Mouse (Mus musculus): ENCODE measurements around the gene Sowahd. TPM values are rescaled to one million over a fixed set of nuclear protein-coding genes. Genes with fewer than 3 reads are reported as not detected.

Sowahd gene
- polyA plus RNA-seq, 1 experiment = not detected

GRCm38 (mm10) chrX:37088778-37089177 lies 40.1 kb downstream of the Sowahd start:
- no peaks in the 10 kb centered on the region; the same call in 1 of the 2 replicates for H3K4me1 ChIP-seq (ENCODE audit: control insufficient read depth, insufficient read depth, low read length)
- no peak overlapping the region for H3K4me3 ChIP-seq (replicated peaks; ENCODE audit: extremely low read depth, low read depth, low read length)
- TF ChIP-seq CTCF (IDR thresholded peaks at IDR 0.05; ENCODE audit: insufficient read depth, low read length) = no peak
- no peak for TF ChIP-seq POLR2A (IDR thresholded peaks at IDR 0.05; ENCODE audit: borderline replicate concordance, extremely low read depth, low read depth, low read length)
- WGBS = 74% methylated on average over 1 of the region's 1 CpGs
- DNase-seq = no peak

DNA sequence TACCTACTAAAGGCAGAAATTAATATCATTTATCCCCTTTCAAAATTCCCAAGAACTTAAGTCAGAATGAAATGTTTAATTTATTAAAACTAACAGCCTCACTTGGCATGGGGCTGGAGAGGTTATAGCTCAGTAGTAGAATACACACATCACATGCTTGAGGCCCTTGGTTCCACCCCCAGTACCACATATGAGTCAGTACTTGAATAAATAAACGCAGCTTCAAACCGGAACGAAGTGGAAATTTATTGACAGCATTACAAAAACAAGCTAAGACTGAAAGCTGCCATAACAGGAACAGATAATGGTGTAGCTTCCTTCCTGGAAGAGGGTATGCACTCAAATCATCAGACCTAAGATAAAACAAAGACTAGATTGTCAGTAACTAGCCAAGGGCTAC lies 42.8 kb downstream of the Sowahd start:
- DNase-seq = no peak
- TF ChIP-seq POLR2A (IDR thresholded peaks at IDR 0.05; ENCODE audit: borderline replicate concordance, extremely low read depth, low read depth, low read length) (no peak), CTCF (IDR thresholded peaks at IDR 0.05; ENCODE audit: insufficient read depth, low read length) (no peak)
- 54% methylated on average over 3 of the region's 3 CpGs for WGBS

GRCm38 (mm10) chrX:37095106-37095768 lies 46.6 kb downstream of the Sowahd start:
- WGBS = 78% methylated on average over 11 of the region's 11 CpGs
- no peak for TF ChIP-seq POLR2A (IDR thresholded peaks at IDR 0.05; ENCODE audit: borderline replicate concordance, extremely low read depth, low read depth, low read length)
- no peak for TF ChIP-seq CTCF (IDR thresholded peaks at IDR 0.05; ENCODE audit: insufficient read depth, low read length)
- no peak for DNase-seq
- Histone ChIP-seq H3K4me1 (ENCODE audit: control insufficient read depth, insufficient read depth, low read length) (no peaks in the 10 kb centered on the region; the same call in 1 of the 2 replicates), H3K4me3 (replicated peaks; ENCODE audit: extremely low read depth, low read depth, low read length) (no peak overlapping the region)

More for the DNA sequence above, 42.8 kb downstream of the Sowahd start:
- no peak overlapping the region for H3K4me3 ChIP-seq (replicated peaks; ENCODE audit: extremely low read depth, low read depth, low read length)
- no peaks in the 10 kb centered on the region; the same call in 1 of the 2 replicates for H3K4me1 ChIP-seq (ENCODE audit: control insufficient read depth, insufficient read depth, low read length)

DNA sequence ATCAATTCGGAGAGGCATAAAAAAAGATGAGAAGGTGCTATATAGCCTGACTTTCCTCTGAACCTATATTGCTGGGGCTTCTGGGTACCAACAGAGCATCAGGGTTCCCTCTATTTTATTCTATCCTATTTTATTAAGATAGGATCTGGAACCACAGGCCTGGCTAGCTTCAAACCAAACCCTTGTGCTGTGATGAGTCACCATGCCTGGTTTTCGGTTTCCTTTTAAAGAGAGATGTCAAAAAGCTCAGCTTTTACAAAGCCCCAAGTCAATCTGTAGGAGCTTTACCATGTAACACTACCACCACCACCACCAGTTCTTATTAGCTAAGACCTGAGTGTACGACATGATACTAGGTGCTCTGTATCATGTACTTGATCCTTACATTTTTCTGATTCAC lies 50.0 kb downstream of the Sowahd start:
- TF ChIP-seq CTCF (IDR thresholded peaks at IDR 0.05; ENCODE audit: insufficient read depth, low read length) (no peak), POLR2A (IDR thresholded peaks at IDR 0.05; ENCODE audit: borderline replicate concordance, extremely low read depth, low read depth, low read length) (no peak)
- 87% methylated on average over 3 of the region's 3 CpGs for WGBS
- no peaks in the 10 kb centered on the region for H3K4me1 ChIP-seq (ENCODE audit: control insufficient read depth, insufficient read depth, low read length)
- no peak overlapping the region for H3K4me3 ChIP-seq (replicated peaks; ENCODE audit: extremely low read depth, low read depth, low read length)
- DNase-seq = no peak

Other genes with a start within 250 kb of the Sowahd start
- gene Ube2a, start 174.9 kb upstream of the Sowahd start, polyA plus RNA-seq (2012; rRNA removed) = 23.1 and 27.1 TPM in 2 replicates
- 18.6 and 22.7 TPM in 2 replicates for gene C330007P06Rik, start 174.7 kb upstream of the Sowahd start, polyA plus RNA-seq (2012; rRNA removed)
- gene Nkrf, start 145.9 kb upstream of the Sowahd start, polyA plus RNA-seq (2012; rRNA removed) = 0.48 and 0.80 TPM in 2 replicates
- 5.6 and 9.0 TPM in 2 replicates for gene Sept6, start 57.1 kb upstream of the Sowahd start, polyA plus RNA-seq (2012; rRNA removed)
- gene Rpl39, start 36.6 kb downstream of the Sowahd start, polyA plus RNA-seq (2012; rRNA removed) = 44.6 and 56.1 TPM in 2 replicates
- 2.9 and 4.7 TPM in 2 replicates for gene Upf3b, start 61.5 kb downstream of the Sowahd start, polyA plus RNA-seq (2012; rRNA removed)
- 2.3 and 2.9 TPM in 2 replicates for gene Nkap, start 78.0 kb downstream of the Sowahd start, polyA plus RNA-seq (2012; rRNA removed)
- 4.0 and 4.4 TPM in 2 replicates for gene Akap14, start 120.0 kb downstream of the Sowahd start, polyA plus RNA-seq (2012; rRNA removed)
- gene Ndufa1, start 142.3 kb downstream of the Sowahd start, polyA plus RNA-seq (2012; rRNA removed) = 175 and 198 TPM in 2 replicates
- gene Rnf113a1, start 142.4 kb downstream of the Sowahd start, polyA plus RNA-seq (2012; rRNA removed) = 1.9 and 2.1 TPM in 2 replicates
- gene Gm9, start 162.2 kb downstream of the Sowahd start, polyA plus RNA-seq (2012; rRNA removed) = not detected in 2 replicates
- not detected in 2 replicates for gene Rhox1, start 173.4 kb downstream of the Sowahd start, polyA plus RNA-seq (2012; rRNA removed)
- gene Rhox2a, start 196.1 kb downstream of the Sowahd start, polyA plus RNA-seq (2012; rRNA removed) = not detected in 2 replicates
- gene Rhox3a, start 201.1 kb downstream of the Sowahd start, polyA plus RNA-seq (2012; rRNA removed) = not detected in 2 replicates
- not detected in 2 replicates for gene Rhox4a, start 216.5 kb downstream of the Sowahd start, polyA plus RNA-seq (2012; rRNA removed)